Mouse (Mus musculus): Measurements from ENCODE around the gene Tars2. TPM values are rescaled to one million over a fixed set of nuclear protein-coding genes. Genes with fewer than 3 reads are reported as not detected.
"Not testable (repeated sequence)": the region's sequence is repeated elsewhere in the genome, so short reads cannot be mapped to it uniquely, and the experiment has no call there.

Gene Tars2
- total RNA-seq, 2 experiments from 2014 or later, result 48.2 to 51.7 TPM

GRCm38 (mm10) chr3:95696360-95696759 lies 63.6 kb downstream of the Tars2 start:
- DNase-seq (ENCODE audit: low spot score in 2 of 2), result no peak

DNA sequence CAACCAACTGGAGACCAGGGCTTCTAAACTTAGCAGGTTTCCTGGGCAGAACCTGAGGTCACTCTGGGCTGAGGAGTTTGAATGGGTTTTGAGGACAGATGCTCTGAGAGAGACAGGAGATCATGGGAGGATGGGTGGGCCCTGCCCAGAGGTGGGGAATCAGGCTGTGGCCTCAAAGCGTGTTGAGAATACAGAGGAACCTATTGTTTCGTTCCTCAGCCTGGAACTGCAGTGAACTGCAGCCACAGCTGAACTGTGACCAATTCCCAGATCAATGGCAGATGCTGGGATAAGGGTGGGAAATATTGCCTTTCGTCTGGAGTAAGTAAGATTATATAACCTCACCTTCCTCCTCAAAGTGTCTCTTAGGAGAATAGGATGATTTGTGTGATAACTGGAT lies 64.2 kb downstream of the Tars2 start:
- DNase-seq (ENCODE audit: low spot score in 2 of 2), result no peak

DNA sequence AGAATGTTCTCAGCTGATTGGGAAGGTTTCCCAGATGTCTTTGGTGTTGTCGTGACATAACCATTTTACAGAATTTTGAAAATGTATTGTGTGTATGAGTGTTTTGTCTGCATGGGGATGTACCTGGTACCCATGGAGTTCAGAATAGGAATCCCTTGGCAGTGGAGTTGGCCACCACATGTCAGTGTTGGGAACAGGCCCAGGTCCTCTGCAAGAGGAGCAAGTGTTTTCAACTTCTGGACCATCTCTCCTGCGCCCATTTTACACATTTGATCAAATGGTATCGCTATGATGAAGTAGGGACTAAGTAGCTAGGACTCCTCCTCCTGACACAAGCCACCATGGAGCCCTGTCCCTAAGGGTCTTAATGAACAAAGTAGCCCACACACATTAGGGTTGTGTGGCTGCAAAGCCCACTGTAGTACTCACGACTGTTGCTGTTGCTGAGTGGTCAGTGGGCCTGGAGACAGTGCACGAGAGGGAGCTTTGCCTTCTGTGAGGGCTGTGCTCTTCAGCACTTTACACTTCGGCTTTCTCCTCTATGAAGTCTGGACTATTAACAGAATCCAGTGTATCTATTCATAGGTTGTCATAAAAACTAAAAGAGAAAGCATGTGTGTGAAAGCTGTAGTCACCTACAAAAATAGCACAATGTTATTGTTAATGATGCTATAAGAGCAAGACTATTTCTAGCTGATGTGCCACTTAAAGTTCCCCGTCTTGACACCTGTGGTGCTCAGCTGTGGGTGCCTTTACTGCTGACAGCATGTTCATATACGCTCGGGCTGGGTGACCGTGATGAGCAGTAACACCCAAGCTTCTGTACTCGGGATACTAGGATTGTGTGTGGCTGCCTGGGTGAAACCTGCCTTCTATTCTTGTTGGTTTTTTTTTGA lies 65.0 kb downstream of the Tars2 start:
- no peak for DNase-seq (ENCODE audit: low spot score in 2 of 2)

DNA sequence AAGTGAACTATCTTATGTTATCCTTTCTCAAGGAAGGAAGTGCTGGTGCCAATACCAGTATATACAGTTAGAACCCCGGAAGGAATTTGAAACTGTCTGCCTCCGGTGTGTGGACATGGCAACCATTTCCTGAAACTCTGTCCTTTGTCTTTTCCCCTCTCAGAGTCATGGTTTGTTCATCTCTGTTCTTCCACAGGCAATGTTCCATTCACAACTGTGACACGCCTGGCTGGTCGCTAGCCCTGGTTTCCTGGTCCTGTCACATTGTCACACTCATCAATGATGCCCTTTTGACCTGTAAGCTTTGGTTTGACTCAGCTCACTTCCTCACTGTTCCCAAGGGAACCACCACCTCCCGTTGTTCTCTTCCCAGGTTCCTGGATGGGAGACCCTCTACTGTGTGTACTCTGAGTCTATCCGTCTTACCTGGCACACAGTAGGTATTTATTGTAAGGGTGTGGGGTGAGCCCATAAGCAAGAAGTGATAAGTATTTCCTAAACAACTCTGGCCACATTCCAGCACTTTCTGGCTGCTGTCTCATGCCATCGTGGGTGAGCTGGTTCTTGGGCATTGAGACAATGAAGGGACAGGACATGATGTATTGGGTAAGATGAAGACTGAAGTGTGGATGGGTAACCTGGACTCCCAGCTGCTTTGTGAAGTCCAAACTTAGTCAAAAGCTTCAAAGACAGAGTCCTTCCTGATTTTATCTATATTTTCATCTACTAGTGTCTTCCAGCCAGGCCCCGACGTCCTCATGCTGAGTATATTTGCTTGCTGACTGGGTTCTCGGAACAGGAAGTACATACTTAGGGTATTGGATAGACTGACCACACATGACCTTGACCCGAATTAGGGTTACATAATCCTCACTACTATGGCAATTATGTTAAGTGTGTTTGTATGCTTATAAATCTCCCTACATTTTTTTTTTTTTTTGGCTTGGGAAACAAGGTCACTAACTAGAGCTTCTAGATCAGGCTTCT lies 65.9 kb downstream of the Tars2 start:
- no peak for DNase-seq (ENCODE audit: low spot score in 2 of 2)

- no peak for DNase-seq (ENCODE audit: low spot score in 2 of 2)
These were observed 67.3 kb downstream of the Tars2 start for GRCm38 (mm10) chr3:95692677-95693076.

GRCm38 (mm10) chr3:95690552-95690951 lies 69.5 kb downstream of the Tars2 start:
- DNase-seq (ENCODE audit: low spot score in 2 of 2), result not testable (repeated sequence)

Small RNAs within 50 kb of the gene (microRNA-seq; reads per million reads assigned to microRNA genes)
- not detected for gene Mir7014

Other genes starting within 250 kb of the Tars2 start
- 10 to 100 TPM; 24.5 to 30.2 TPM for gene Ctss, start 233.4 kb downstream of the Tars2 start, total RNA-seq (2021)
- not detected for gene Hormad1, start 200.5 kb downstream of the Tars2 start, total RNA-seq (2021)
- gene Golph3l, start 171.3 kb downstream of the Tars2 start, total RNA-seq (2021), result 10 to 100 TPM; 45.6 to 46.4 TPM
- gene Ensa, start 135.2 kb downstream of the Tars2 start, total RNA-seq (2021), result 10 to 100 TPM; 79.6 to 82.2 TPM
- 100 to 1,000 TPM; 151 to 152 TPM for gene Mcl1, start 101.4 kb downstream of the Tars2 start, total RNA-seq (2021)
- gene Adamtsl4, start 72.3 kb downstream of the Tars2 start, total RNA-seq (2021), result 1 to 10 TPM; 7.5 to 8.1 TPM
- 100 to 1,000 TPM; 205 to 241 TPM for gene Ecm1, start 20.6 kb downstream of the Tars2 start, total RNA-seq (2021)
- gene Rprd2, start 58.7 kb upstream of the Tars2 start, total RNA-seq (2021), result 10 to 100 TPM; 56.5 to 64.1 TPM
- gene Prpf3, start 95.7 kb upstream of the Tars2 start, total RNA-seq (2021), result 10 to 100 TPM; 31.9 to 34.7 TPM
- 100 to 1,000 TPM; 178 to 200 TPM for gene Mrps21, start 111.3 kb upstream of the Tars2 start, total RNA-seq (2021)
- gene Ciart, start 122.0 kb upstream of the Tars2 start, total RNA-seq (2021), result 1 to 10 TPM; 1.7 to 2.2 TPM
- 10 to 100 TPM; 21.3 to 21.5 TPM for gene BC028528, start 131.8 kb upstream of the Tars2 start, total RNA-seq (2021)
- gene Aph1a, start 133.8 kb upstream of the Tars2 start, total RNA-seq (2021), result 100 to 1,000 TPM; 156 to 163 TPM
- 1 to 10 TPM; 2.3 to 2.5 TPM for gene Car14, start 144.5 kb upstream of the Tars2 start, total RNA-seq (2021)
- 100 to 1,000 TPM; 145 to 146 TPM for gene Anp32e, start 169.0 kb upstream of the Tars2 start, total RNA-seq (2021)
- 10 to 100 TPM; 38.5 to 41.6 TPM for gene Plekho1, start 235.8 kb upstream of the Tars2 start, total RNA-seq (2021)

Measured in adrenal gland, postnatal 4 days (tissue).